Mouse (Mus musculus) embryonic fibroblast, embryonic 13.5 days (primary cell): ENCODE data around the gene Osgepl1.

Source experiments
- CTCF ChIP-seq: IDR thresholded peaks from 2 replicates; pipeline ENCODE4 v1.5.1; 2011; ENCODE audit warnings: mild to moderate bottlenecking, control low read depth, low read length, moderate library complexity, borderline replicate concordance; ENCODE audit not compliant: insufficient read depth
- POLR2A ChIP-seq: IDR thresholded peaks from 2 replicates; pipeline ENCODE4 v1.6.1; 2011; ENCODE audit warnings: low read depth, mild to moderate bottlenecking, control low read depth, low read length, moderate library complexity

- TF ChIP-seq CTCF (no peak), POLR2A (peak; percentile 93)
Observed at GRCm38 (mm10) chr1:53296581-53297383, 16.6 kb upstream of the Osgepl1 start, which contains the start of the genes Pms1, Ormdl1 and Gm28778.
